Mouse (Mus musculus) frontal cortex, adult 2 months (tissue): ENCODE data around the gene Rnf144b. TPM values are rescaled to one million over a fixed set of nuclear protein-coding genes. Genes with fewer than 3 reads are reported as not detected.

Experiments used
- DNase-seq, 2 experiments: peaks; one replicate each; pipeline ENCODE4 v3.0.0; 2022; ENCODE audit warnings: low spot score in 1 of 2; ENCODE audit errors: extremely low spot score in 1 of 2
- polyA plus RNA-seq: library from polyadenylated mRNA; depleted of rRNA; stranded (reverse); fragments of >200 nt; gene quantifications from 2 replicates; pipeline ENCODE4 v1.2.3, GENCODE M21; 2012; rRNA removed

Gene Rnf144b
- polyA plus RNA-seq: 9.1 and 9.7 TPM in 2 replicates

DNA sequence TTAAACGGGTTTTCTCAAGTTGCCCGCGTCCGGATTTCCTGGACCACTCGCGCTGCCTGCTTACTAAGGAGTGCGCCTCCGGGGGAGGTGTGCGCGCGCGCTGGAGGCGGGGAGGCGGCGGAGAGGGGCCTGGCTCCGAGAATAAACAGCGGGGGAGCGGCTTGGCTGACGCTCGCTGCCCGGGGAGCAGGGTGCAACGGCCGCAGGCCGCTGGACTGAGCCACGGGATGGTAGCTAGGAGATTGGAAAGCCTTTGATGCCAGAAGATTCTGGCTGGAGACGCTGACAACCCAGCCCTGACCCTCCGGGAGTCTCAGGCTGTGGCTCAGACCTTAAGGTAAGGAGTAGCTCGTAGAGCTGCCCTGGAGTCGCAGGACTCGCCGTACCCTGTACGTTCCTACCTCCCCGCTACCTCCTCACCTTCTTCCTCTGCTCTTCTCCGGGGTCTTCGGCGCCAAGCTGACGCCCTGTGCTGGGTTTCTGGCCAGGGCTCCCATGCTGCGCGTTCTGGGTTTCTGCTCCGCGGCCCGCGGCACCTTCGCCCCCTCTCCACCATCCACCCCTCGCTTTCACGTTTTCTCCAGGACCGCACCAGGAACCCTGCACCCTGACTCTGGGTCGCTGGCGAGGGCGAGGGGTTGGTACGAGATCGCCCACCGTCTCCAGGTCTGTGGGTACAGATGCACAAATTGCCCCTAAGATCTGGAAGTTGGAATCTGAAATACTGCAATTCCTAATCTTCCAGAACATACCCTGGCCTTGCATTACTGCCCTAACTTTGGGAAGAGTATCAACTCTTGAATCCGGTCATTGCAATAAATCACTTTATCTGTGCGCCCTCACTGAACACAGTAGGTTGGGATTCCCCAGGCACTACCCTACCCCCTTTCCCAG lies at the start of gene Rnf144b:
TSS of gene Rnf144b (plus strand) at position 120 of the 894 bp plus-strand sequence.
- DNase-seq: peak in 1 of 2 experiments; percentile 62

- no peak for DNase-seq
Measured at GRCm38 (mm10) chr13:47076156-47076555, 46.3 kb upstream of the Rnf144b start.

- DNase-seq: no peak
Measured at GRCm38 (mm10) chr13:47077367-47077766, 45.1 kb upstream of the Rnf144b start.

GRCm38 (mm10) chr13:47078799-47079198 lies 43.7 kb upstream of the Rnf144b start:
- no peak for DNase-seq

- DNase-seq: no peak
Measured at GRCm38 (mm10) chr13:47080905-47081505, 41.5 kb upstream of the Rnf144b start.

- DNase-seq: no peak
Measured at GRCm38 (mm10) chr13:47088433-47088832, 34.0 kb upstream of the Rnf144b start.

DNA sequence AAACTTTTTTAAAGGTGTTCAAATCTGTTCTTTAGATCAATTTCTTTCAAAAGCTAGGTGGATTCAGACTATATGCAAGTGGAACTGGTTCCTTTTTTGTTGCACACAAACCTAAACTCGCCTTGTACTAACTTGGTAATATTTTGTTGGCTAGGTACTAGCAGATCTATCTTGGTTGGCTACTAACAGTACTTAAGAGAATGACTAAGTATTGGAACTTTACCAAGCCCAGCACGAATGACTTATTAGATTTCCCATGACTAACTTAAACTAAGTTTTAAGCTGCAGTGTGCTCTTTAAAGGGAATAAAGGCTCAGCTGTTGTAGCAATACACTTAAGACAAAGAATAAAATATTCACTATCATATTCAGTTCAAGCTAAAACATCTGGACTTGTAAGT lies 33.2 kb upstream of the Rnf144b start:
- DNase-seq: no peak

GRCm38 (mm10) chr13:47093791-47094190 lies 28.7 kb upstream of the Rnf144b start:
- DNase-seq: no peak

GRCm38 (mm10) chr13:47096591-47096990 lies 25.9 kb upstream of the Rnf144b start:
- DNase-seq: no peak

DNA sequence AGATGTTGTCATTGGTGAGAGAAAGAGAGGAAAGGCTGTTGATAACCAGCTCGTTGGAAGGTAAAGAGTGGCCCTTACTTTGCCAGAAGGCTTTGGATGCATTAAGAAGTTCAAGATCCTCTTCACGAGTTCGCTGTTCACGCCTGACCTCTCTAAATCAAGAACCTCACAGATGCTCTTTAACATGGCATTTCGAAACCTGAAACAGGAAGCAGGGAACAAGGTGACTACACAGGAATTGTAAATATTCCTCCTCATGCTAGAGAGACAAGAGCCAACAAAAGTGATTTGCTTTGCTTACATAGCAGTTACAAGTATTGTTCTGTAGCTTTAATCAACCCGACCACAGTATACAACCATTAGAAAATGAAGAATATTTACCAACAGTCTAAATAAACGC lies 23.2 kb upstream of the Rnf144b start:
- DNase-seq: no peak

DNA sequence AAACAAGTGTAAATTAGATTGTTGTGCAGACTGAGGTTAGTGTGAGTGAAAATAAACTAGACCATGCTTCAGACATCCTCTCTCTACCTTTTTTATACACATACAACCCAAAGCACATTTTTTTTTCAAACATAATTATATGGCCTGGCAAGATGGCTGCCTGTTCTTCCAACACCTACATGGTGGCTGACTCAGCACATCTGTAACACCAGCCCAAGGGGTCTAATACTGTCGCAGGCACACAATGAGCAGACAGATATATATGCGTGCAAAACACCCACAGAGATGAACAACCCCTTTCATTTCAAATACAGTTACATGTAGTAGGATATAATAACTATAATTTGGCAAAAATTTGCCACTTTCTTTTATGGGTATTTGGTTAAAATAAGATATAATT lies 21.9 kb upstream of the Rnf144b start:
- no peak for DNase-seq

GRCm38 (mm10) chr13:47104146-47104545 lies 18.3 kb upstream of the Rnf144b start:
- no peak for DNase-seq

DNA sequence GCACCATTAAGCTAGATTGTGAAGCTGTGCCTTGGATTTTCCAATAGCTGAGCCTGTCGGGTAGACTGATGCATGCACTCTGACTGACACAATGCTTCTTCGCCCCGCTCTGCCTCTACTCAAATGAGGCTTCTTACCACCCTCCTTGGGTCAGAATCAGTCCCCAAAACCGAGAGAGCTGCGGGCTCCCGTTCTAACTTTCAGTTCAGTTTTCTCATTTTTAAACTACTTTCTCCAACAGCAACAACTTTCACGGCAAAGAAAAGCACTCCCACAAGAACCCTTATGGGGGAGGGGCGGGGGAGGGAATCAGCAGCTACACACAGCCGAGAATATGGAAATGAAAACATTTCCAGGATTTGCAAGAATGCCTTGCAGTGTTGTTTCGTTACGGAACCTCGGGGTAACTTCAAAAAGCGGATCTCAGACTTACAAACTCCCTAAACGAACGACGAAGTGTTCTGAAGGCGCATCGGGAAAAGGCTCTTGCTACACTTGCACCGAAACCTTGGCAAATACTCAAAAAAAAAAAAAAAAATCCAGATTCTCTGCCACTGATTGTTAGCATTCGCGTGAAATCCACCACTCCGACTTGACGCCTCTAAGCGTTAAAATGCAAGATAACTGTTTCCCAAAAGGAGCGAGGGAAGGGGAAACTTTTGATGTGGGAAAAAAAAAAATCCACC lies 17.5 kb upstream of the Rnf144b start:
- peak in 1 of 2 experiments; percentile 12 for DNase-seq

- DNase-seq: peak in 1 of 2 experiments; percentile 87
Measured at GRCm38 (mm10) chr13:47105711-47106579, 16.5 kb upstream of the Rnf144b start, which contains the start of gene Dek. Gene Dek (minus strand): TSS chr13:47106201.

DNA sequence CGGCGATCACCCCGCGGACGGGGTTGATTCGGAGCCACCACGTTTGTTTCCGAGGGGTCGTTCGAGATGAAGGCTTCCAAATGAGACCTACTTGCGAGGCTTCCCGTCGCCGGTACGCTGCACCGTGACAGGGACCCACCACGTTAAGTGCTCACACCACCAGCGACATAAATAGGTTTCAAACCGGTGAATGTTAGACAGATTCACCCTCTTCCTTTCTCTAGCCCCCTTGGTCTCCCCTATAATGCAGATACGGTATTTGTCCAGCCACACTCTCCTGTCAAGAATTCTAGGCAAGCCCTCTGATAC lies 15.9 kb upstream of the Rnf144b start:
- no peak for DNase-seq

- DNase-seq: no peak
Measured at GRCm38 (mm10) chr13:47109239-47109638, 13.2 kb upstream of the Rnf144b start.

- no peak for DNase-seq
Measured at GRCm38 (mm10) chr13:47111185-47111584, 11.3 kb upstream of the Rnf144b start.

DNA sequence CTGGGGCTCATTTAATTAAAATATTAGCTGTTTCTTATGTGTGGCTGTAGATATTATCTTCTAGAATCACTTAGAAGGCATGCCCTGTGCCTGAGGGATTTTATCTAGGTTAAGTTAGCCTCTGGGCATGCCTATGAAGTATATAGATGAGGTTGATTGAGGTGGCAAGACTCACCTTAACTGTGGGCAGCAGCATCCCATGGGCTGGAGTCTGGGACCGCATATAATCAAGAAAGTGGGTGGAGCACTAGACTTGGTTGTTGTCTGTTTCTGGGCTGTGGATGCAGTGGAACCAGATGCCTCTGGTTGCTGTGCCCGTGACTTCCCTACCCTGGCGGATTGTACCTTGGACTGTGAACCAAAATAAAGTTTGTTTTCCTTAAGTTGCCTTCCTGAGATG lies 10.4 kb upstream of the Rnf144b start:
- DNase-seq: no peak

- DNase-seq: no peak
Measured at GRCm38 (mm10) chr13:47112924-47113323, 9.5 kb upstream of the Rnf144b start.

- no peak for DNase-seq
Measured at GRCm38 (mm10) chr13:47116000-47116399, 6.5 kb upstream of the Rnf144b start.
